Mouse (Mus musculus) brain, embryonic 14.5 days (tissue): ENCODE results near the gene Ifnlr1. TPM values are rescaled to one million over a fixed set of nuclear protein-coding genes. Genes with fewer than 3 reads are reported as not detected.
"Not testable (repeated sequence)": the region's sequence is repeated elsewhere in the genome, so short reads cannot be mapped to it uniquely, and the experiment has no call there.

Experiments used
- DNase-seq: peaks from one replicate; pipeline ENCODE4 v3.0.0-alpha.2; 2011; ENCODE audit warnings: low read depth
- CTCF ChIP-seq: fragments of 200-500 bp; IDR thresholded peaks from 2 replicates; pipeline ENCODE4 v1.5.1; 2012; ENCODE audit warnings: inconsistent platforms, mild to moderate bottlenecking, moderate library complexity, borderline replicate concordance; ENCODE audit not compliant: insufficient read depth, insufficient read length; ENCODE audit errors: extremely low read depth
- POLR2A ChIP-seq: fragments of 200-500 bp; IDR thresholded peaks from 2 replicates; pipeline ENCODE4 v1.6.1; 2012; ENCODE audit warnings: mild to moderate bottlenecking, inconsistent platforms, borderline replicate concordance; ENCODE audit not compliant: poor library complexity, insufficient read depth, insufficient read length, severe bottlenecking; ENCODE audit errors: extremely low read depth
- polyA plus RNA-seq: library from polyadenylated mRNA; depleted of rRNA; stranded (reverse); fragments of >200 nt; gene quantifications from 2 replicates; pipeline ENCODE4 v1.2.3, GENCODE M21; 2012; rRNA removed

Ifnlr1 gene
- 0.50 and 0.62 TPM in 2 replicates for polyA plus RNA-seq

DNA sequence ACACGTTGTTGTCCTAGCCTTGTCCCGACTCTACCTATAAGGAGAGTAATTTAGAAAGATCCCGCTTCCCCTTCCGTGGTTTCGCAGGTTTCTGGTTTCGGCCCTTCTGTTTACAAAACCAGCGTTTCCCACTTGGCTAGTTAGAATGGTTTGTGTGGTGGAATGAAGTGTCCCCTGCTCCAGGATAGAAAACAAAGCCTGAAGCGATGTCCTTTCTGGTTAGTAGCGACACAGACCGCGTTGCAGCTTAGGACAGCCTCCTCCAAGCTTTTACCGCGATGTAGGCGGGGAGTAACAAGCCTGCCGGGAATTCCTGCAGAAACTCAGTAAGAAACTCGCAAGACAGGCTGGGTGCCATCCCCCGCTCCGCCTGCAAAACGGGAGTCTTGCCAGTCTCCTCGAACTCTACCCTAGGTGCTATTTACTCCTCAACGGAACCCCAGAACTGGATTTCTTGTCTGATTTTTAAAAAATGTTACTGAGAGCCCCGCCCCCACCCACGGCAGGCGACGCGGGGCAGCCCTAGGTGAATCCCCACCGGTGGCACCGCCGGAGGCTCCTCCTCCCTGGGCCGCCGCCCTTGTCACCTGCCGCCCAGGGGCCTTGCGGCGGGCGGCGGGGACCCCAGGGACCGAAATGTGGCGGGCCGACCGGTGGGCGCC is at the start of gene Ifnlr1:
Gene Ifnlr1, plus strand, starts transcription at position 382 of the 662 bp plus-strand sequence.
- DNase-seq = peak; percentile 63
- no peak for TF ChIP-seq POLR2A
- no peak for TF ChIP-seq CTCF

DNA sequence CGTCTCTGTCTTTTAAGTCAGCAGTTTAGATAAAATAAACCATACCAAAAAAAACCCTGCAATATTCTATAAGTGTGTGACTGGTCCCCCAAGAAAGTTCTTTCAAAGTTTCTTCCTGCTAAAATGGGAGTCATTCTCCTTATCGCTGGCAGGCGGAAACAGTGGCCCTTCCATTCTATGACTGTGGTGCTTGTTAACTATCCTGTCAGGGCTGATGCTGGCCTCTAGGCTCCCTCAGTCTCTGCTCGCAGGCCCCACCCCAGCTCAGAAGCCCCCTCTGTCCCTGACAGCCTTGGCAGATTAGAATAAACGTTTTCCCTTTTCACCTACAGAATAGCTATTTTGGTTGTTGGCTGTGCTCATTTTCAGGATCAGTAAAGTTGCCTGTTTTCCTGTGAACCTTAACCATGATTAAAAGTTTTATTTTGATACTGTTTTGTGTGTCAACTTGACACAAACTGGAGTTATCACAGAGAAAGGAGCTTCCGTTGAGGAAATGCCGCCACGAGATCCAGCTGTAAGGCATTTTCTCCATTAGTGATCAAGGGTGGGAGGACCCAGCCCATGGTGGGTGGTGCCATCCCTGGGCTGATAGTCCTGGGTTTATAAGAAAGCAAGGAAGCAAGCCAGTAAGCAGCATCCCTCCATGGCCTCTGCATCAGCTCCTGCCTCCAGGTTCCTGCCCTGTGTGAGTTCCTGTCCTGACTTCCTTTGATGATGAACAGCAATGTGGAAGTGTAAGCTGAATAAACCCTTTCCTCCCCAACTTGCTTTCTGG is 44.6 kb upstream of the Ifnlr1 start:
- not testable (repeated sequence) for DNase-seq

DNA sequence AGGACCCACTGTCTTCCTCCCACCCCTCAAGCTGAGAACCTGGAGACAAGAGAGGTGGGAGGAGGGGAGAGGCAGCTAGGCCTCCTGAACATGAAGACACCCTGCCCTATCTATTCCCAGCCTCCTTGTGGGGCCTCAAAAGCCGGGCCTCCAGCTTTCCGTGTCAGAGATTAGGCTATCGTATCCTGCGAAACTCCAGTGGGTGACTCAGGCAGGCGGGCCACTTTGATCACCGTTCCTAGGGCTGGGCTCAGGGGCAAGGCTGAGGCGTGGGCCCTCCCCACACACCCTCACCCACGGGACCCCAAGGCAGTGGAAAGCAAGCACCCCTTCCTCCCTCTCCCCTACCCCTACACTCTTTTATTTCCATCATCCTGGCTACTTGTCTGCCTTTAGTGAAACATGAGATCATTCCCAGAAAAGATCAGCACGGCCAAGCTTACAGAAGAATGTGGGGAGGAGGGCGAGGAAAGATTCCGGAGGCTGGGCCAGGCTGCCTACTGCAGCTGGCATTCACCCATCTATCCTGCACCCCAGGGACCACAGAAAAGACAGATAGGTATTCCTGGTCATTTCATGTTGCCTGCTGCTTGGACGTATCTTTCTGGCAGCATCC is 41.0 kb upstream of the Ifnlr1 start:
- DNase-seq = no peak
- TF ChIP-seq POLR2A = no peak
- TF ChIP-seq CTCF = no peak

DNA sequence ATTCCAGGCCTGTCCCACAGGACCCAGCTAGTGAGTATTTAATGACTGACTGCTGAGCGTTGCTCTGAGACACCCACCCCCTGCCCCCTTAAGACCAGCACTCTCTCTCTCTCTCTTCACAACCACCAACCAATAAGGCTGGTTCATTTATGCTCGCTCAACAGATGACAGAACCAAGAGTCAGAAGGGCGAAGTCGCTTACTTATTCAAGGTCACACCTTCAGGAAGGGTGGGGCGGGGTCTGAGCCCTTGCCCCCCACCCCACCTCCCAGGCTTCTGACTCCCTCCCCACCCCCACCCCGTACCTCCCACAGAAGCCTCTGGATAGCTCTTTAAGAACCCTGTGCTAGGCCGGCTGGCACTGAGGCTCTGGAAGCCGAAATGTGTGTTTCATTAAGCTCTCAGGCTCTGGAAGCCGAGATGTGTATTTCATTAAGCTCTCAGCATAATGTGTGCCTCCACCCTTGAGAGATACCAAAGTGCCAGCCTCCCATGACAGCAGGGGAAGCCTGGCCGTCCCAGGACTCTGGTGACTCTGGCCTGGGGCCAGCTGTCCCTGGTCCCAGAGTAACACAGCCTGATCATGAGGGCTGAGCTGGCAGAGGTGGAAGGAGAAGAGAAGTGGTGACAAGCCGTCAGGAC is 33.0 kb upstream of the Ifnlr1 start:
- TF ChIP-seq POLR2A (no peak), CTCF (no peak)
- DNase-seq = peak; percentile 45

DNA sequence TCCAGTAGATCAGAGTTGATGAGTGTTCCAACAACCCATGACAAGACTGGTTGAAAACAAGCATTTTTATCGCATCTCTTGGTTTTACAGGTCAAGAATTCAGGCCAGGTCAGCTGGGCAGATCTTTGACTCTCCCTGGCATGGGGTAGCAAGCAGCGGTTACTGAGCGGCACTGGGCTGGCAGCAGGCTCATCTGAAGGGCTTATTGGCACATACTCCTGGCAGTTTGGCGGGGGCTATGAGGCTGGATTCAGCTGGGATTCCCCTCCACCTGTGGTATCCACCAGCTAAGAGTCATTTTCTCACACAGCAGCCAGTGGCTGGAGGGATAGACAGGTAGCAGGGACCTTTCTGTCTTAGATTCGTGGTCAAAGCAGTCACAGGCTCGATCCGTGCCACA is 32.1 kb upstream of the Ifnlr1 start:
- DNase-seq = no peak
- TF ChIP-seq POLR2A (no peak), CTCF (no peak)

DNA sequence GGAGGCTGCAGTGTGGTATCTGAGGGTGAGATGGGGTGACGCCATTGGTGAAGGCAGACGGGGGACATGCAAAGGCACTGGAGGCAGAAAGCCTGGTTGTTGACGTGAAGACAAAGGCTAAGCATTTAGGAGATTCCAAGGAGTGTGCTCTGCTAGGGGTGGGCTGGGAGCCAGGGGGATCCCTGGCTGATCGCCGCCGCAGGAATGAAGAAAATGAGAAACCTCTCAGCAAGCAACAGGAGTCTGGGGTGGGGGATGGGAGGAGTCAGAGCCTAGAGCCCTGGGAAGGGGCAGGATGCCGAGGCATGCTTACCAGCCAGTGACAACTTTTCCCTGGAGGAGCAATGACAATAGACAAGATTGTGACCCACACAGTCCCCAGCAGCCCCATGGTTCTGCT is 30.6 kb upstream of the Ifnlr1 start:
- TF ChIP-seq CTCF (no peak), POLR2A (no peak)
- DNase-seq = peak; percentile 53

DNA sequence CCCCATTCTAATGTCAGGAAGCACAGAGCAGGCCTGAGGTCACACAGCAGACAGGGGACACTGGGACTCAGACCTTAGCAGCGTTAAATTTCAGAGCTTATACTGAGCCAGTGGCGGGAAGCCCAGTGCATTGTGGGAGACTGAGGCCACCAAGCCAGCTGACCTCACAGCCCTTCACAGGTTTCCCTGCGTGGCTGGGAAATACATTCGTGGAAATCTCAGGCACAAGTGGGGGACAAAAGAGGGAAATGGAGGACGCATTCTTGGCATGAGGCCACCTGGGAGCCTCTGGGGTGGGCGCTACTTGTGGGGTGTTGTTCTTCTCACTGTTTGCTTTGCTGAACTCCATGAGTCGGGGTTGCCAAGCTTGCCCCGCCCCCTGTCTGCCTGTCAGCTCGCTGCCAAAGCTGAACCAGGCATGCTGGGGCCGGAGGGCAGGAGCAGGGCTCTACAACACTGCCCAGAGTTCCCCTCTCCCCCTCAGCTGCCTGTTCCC is 29.9 kb upstream of the Ifnlr1 start:
- peak; percentile 84 for DNase-seq
- TF ChIP-seq CTCF = no peak
- no peak for TF ChIP-seq POLR2A

DNA sequence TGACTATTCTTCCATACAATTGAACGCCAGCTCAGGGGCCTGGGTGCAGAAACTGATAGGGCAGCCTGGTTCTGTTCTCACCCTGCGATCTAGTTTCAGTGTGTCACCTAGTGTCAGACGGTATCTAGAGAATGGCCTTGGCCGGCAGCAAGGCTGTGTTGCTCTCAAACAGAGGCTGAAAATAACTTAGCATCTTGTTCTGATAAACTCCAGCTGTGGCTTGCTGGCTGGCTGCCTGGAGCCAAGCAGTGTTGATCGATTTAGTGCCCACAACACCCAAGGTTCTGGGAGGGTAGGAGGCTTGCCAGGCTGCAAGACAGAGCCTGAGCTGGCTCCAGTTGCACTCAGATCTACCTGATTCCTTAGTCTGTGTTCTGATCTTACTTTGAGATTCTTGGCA is 27.6 kb upstream of the Ifnlr1 start:
- no peak for DNase-seq
- TF ChIP-seq CTCF (no peak), POLR2A (no peak)

DNA sequence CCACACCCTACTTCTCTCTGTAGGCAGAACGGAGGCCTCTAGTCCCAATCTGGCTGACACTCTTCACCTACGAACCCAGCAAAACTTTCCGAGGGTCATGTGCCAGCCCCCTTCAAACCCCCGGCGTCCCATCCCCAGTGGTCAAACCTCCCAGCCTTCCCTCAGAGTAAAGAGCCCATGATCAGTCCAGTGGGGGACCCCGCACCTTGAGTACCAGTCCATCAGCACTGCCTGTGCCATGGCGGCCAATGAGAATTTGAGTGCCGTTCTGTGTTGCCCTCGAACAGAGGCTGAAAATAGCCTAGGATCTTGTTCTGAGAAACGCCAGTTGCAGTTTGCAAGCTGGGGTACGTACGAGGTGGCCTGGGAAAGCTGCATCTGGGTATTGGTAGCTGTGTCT is 27.2 kb upstream of the Ifnlr1 start:
- no peak for DNase-seq

DNA sequence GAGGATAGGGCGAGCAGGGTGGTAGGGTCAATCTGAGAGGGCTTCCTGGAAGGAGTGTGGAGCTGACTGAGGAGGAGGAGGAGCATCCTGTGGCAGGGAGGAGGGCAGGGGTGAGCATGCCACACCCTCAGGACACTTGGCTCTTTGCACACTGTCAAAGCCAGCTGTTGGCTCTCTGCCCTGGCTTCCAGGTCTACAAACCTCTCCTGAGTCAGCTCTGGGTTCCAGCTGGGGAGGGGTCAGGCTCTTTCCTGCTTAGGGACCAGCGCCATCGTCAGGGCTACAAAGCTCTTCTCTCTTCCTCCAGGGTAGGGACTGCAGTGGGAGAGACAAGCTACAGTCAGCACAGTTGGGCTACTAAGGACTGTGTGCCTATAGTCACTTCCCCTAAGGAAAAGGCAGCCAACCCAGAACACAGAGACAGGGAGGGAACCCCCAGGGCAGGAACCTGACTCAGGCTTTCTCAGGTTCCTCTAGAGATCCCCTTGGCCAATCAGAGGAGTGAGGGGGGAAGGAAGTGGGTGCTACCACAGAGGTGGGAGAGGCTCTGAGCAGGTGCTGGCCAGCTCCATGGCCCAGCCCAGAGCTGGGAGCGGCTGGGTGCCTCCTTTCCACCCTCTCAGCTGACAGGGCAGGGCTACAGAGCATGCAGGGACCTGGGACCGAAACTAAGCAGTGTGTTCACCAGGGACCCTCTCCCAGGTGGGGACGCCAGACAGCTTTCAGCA is 24.8 kb upstream of the Ifnlr1 start:
- TF ChIP-seq POLR2A (no peak), CTCF (no peak)
- DNase-seq = no peak

More for the DNA sequence above, 27.2 kb upstream of the Ifnlr1 start:
- TF ChIP-seq CTCF (no peak), POLR2A (no peak)

DNA sequence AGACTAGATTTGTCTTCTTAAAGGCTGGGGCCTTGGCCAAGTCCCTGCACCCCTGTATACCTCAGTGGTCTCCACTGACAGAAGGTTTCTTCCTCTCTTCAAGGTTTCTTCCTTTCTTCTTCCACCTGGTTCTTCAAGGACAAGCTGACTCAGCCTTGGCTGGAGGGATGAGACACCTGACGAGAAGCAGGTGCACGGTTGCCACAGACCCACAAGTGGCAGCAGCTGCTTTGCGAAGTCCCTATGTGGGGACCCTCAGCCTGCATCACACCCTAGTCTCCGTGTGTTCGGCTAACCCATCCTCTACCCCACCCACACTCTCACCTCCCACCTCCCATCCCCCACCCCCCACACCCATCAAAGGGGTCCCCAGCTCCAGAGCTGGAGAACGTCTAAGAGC is 24.1 kb upstream of the Ifnlr1 start:
- no peak for TF ChIP-seq CTCF
- TF ChIP-seq POLR2A = no peak

DNA sequence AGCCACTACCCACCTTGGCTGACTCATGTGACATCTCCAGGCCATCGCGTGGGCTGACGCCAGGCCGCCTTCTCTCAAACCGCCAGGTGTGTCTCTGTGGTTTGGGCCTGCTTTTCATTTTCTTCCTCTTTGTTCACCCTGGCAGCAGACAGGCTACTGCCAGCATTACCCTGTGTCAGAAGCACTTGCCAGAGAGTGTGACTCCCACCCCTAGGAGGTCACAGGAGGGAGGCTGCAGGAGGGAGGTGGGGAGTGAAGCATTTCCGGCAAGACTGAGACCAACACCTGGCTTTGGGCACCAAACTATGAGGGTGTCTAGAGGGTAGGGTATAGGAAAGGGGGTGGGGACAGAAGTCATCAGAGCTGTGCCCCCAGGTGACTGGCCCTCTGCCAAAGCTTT is 21.4 kb upstream of the Ifnlr1 start:
- DNase-seq = no peak
- TF ChIP-seq CTCF (no peak), POLR2A (no peak)

More for the DNA sequence above, 24.1 kb upstream of the Ifnlr1 start:
- no peak for DNase-seq
